Mouse (Mus musculus): Measurements from ENCODE around the gene Plekha6.
A peak's percentile ranks its signal among the peaks of the same experiment; 100 is the strongest.

The Plekha6 gene

GRCm38 (mm10) chr1:133182706-133183095 lies 18.7 kb downstream of the Plekha6 start:
- DNase-seq = no peak

GRCm38 (mm10) chr1:133183141-133183925 lies 19.3 kb downstream of the Plekha6 start:
- DNase-seq = no peak

GRCm38 (mm10) chr1:133187948-133188680 lies 24.1 kb downstream of the Plekha6 start:
- DNase-seq = peak in 1 of 2 experiments; percentile 32

GRCm38 (mm10) chr1:133188719-133189118 lies 24.7 kb downstream of the Plekha6 start:
- no peak for DNase-seq

GRCm38 (mm10) chr1:133189471-133189870 lies 25.5 kb downstream of the Plekha6 start:
- no peak for DNase-seq

- DNase-seq = no peak
Observed at GRCm38 (mm10) chr1:133190550-133190949, 26.5 kb downstream of the Plekha6 start.

GRCm38 (mm10) chr1:133196181-133196580 lies 32.2 kb downstream of the Plekha6 start:
- no peak for DNase-seq

GRCm38 (mm10) chr1:133197266-133197665 lies 33.3 kb downstream of the Plekha6 start:
- DNase-seq = no peak

- DNase-seq = no peak
Observed at GRCm38 (mm10) chr1:133199706-133200105, 35.7 kb downstream of the Plekha6 start.

- no peak for DNase-seq
Observed at GRCm38 (mm10) chr1:133201499-133201898, 37.5 kb downstream of the Plekha6 start.

- DNase-seq = no peak
Observed at GRCm38 (mm10) chr1:133203701-133204100, 39.7 kb downstream of the Plekha6 start.

GRCm38 (mm10) chr1:133204341-133204849 lies 40.4 kb downstream of the Plekha6 start:
- no peak for DNase-seq

- DNase-seq = no peak
Observed at GRCm38 (mm10) chr1:133204985-133205384, 41.0 kb downstream of the Plekha6 start.

- DNase-seq = no peak
Observed at GRCm38 (mm10) chr1:133208086-133208815, 44.2 kb downstream of the Plekha6 start.

- DNase-seq = no peak
Observed at GRCm38 (mm10) chr1:133209036-133209435, 45.0 kb downstream of the Plekha6 start.

- DNase-seq = no peak
Observed at GRCm38 (mm10) chr1:133209482-133209881, 45.5 kb downstream of the Plekha6 start.

GRCm38 (mm10) chr1:133209901-133210516 lies 46.0 kb downstream of the Plekha6 start:
- peak in 1 of 2 experiments; percentile 27 for DNase-seq

- DNase-seq = no peak
Observed at GRCm38 (mm10) chr1:133210766-133211165, 46.8 kb downstream of the Plekha6 start.

- DNase-seq = no peak
Observed at GRCm38 (mm10) chr1:133212273-133212672, 48.3 kb downstream of the Plekha6 start.

- no peak for DNase-seq
Observed at GRCm38 (mm10) chr1:133213098-133213497, 49.1 kb downstream of the Plekha6 start.

- DNase-seq = no peak
Observed at GRCm38 (mm10) chr1:133213901-133214300, 49.9 kb downstream of the Plekha6 start.

GRCm38 (mm10) chr1:133214672-133215359 lies 50.8 kb downstream of the Plekha6 start:
- DNase-seq = no peak
